Mouse (Mus musculus): Measurements from ENCODE around the gene Syce2.
"Not testable (repeated sequence)": the region's sequence is repeated elsewhere in the genome, so short reads cannot be mapped to it uniquely, and the experiment has no call there.

Syce2 gene

GRCm38 (mm10) chr8:84901752-84902151 is 29.8 kb downstream of the Syce2 start, which contains the start of gene Klf1:
Gene Klf1 (plus strand): TSS chr8:84901928.
- DNase-seq (ENCODE audit: low read depth, low spot score), result no peak

- DNase-seq (ENCODE audit: low read depth, low spot score), result no peak
These were observed 30.5 kb downstream of the Syce2 start for GRCm38 (mm10) chr8:84902367-84902919.

DNA sequence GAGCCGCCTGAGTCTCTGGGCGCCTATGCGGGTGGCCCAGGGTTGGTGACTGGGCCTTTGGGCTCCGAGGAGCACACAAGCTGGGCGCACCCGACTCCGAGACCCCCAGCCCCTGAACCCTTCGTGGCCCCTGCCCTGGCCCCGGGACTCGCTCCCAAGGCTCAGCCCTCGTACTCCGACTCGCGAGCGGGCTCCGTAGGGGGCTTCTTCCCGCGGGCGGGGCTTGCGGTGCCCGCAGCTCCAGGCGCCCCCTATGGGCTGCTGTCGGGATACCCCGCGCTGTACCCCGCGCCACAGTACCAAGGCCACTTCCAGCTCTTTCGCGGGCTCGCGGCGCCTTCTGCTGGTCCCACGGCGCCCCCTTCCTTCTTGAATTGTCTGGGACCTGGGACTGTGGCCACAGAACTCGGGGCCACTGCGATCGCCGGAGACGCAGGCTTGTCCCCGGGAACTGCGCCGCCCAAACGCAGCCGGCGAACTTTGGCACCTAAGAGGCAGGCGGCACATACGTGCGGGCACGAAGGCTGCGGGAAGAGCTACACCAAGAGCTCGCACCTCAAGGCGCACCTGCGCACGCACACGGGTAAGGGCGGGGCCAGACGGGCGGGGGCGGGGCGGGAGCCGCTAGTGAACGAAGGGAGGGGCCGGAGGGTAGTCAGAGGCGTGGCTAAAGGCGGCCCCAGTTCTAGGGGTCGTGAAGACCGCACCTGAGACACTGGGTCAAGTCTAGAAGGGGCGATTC is 31.2 kb downstream of the Syce2 start:
- peak; percentile 95 for DNase-seq (ENCODE audit: low read depth, low spot score)

DNA sequence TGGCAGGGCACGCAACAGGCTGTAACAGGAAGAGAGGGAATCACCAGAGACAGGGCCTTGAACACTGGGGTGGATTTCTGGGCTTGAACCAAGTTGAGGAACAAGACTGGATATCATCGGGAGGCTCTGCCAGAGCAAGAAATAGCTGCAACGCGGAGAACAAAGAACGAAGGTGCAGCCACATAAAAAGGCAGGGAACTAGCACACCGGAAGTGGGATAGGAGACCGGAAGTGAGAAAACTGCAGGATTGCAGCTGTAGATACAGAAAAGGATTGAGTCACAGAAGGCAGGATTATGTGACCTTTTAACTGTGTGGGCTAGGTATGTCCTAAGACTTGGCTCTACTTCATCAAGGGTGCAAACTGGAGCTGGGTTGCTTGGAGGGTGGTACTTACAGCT is 32.4 kb downstream of the Syce2 start:
- DNase-seq (ENCODE audit: low read depth, low spot score), result no peak

DNA sequence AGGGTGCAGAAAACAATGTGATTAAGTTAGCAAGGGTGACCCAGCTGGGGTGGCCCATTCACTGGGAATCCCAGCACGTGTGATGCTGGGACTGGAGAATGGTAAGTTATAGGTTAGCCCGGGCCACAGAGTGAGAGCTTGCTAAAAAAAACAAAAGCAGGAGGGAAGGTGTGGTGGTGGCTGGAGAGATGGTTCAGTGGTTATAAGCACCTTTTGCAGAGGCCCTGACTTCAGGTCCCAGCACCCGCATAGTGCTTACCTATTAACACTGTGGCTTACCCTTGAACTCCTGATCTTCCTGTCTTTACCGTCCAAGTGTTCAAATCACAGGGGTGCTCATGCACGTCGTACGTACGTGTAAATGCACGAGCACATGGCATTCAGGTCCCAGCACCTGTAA is 35.1 kb downstream of the Syce2 start:
- DNase-seq (ENCODE audit: low read depth, low spot score), result no peak

- DNase-seq (ENCODE audit: low read depth, low spot score), result no peak
These were observed 35.6 kb downstream of the Syce2 start for GRCm38 (mm10) chr8:84907493-84907892.

DNA sequence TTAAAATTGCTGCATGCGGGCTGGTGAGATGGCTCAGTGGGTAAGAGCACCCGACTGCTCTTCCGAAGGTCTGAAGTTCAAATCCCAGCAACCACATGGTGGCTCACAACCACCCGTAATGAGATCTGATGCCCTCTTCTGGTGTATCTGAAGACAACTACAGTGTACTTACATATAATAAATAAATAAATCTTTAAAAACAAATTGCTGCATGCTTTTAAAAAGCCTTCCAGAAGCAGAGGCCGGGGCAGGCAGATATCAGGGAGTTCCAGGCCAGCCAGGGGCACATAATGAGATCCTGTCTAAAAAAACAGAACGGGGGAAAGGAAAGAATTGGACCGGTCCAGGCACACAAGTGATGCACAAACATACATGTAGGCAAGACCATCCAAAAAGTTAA is 36.1 kb downstream of the Syce2 start:
- not testable (repeated sequence) for DNase-seq (ENCODE audit: low read depth, low spot score)

- peak; percentile 99 for DNase-seq (ENCODE audit: low read depth, low spot score)
These were observed 36.7 kb downstream of the Syce2 start, which contains the start of gene Dnase2a for GRCm38 (mm10) chr8:84908421-84909161. Gene Dnase2a (plus strand): TSS chr8:84908560.

GRCm38 (mm10) chr8:84909162-84909767 is 37.4 kb downstream of the Syce2 start:
- DNase-seq (ENCODE audit: low read depth, low spot score), result no peak

DNA sequence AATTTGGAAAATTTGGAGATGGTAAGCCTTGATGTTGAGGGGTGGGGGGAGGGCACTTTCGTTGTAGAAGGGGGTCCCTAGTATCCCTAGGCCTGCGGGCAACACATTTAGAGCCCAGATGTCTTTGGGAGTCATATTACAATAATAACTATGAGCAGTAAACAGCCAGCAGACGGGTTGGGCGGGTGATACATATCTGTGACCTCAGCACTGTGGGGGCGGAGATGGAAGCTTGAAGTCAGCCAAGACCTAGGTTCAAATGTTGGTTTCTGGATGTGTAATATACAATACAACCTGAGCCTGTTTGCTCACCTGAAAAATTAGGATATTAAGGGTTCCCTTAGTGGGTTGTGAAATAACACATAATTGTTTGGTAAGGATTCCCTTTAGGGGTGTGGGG is 38.0 kb downstream of the Syce2 start:
- no peak for DNase-seq (ENCODE audit: low read depth, low spot score)

DNA sequence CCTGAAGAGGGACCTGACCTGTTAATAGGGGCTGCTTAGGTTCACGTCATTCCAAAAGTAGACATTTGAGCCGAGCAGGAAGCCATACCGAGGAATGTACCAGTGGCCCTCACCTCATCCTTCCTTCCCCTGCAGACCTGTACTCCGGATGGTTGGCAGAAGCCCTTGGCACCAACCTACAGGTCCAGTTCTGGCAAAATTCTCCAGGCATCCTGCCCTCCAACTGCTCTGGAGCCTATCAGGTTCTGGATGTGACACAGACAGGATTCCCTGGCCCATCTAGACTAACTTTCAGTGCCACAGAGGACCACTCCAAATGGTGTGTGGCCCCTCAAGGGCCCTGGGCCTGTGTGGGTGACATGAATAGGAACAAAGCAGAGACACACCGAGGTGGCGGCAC is 38.6 kb downstream of the Syce2 start:
- DNase-seq (ENCODE audit: low read depth, low spot score), result no peak

GRCm38 (mm10) chr8:84911854-84912253 is 39.9 kb downstream of the Syce2 start:
- no peak for DNase-seq (ENCODE audit: low read depth, low spot score)

- DNase-seq (ENCODE audit: low read depth, low spot score), result no peak
These were observed 40.5 kb downstream of the Syce2 start for GRCm38 (mm10) chr8:84912391-84912790.

GRCm38 (mm10) chr8:84912895-84913501 is 41.1 kb downstream of the Syce2 start:
- peak; percentile 96 for DNase-seq (ENCODE audit: low read depth, low spot score)

DNA sequence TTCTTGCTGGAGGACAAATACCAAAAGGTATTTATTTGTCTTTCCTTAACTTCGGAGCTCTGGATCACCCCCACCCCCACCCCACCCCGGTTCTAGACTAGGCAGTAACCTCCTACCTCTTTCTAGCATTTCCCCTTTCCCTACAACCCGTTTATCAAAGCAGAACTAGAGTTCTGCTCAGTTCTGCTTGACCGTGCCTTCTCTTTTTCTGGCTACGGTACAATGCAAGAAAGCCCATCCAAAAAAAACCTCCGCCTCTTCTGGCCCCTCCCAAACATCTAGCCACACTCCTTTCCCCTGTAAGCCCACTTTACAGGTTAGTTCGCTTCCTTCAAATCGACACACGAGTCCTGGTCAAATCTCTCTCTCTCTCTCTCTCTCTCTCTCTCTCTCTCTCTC is 41.6 kb downstream of the Syce2 start:
- peak; percentile 60 for DNase-seq (ENCODE audit: low read depth, low spot score)

GRCm38 (mm10) chr8:84913960-84914359 is 42.0 kb downstream of the Syce2 start:
- DNase-seq (ENCODE audit: low read depth, low spot score), result peak; percentile 95

- DNase-seq (ENCODE audit: low read depth, low spot score), result peak; percentile 99
These were observed 43.4 kb downstream of the Syce2 start for GRCm38 (mm10) chr8:84915269-84915668.

DNA sequence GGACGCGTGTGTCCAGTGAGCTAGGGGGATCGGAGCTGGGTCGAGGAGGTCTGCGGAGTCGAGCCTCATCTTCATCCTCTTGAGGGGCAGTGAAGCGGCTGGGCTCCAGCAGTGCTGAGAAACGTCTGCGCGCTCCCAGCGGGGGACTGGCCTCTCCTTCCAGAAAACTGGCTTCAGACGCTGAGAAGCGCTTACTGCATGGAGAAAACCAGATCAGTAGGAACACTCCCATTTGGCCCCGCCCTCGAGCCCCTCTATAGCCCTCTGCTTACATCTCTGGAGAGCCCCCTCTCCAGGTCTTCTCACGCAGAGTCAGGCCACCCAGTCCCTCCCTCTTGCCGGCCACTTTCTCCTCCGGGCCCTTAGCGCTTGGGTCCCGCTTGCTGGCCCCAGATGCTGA is 45.9 kb downstream of the Syce2 start:
- peak; percentile 67 for DNase-seq (ENCODE audit: low read depth, low spot score)

GRCm38 (mm10) chr8:84918646-84919045 is 46.7 kb downstream of the Syce2 start:
- DNase-seq (ENCODE audit: low read depth, low spot score), result peak; percentile 66

- DNase-seq (ENCODE audit: low read depth, low spot score), result no peak
These were observed 49.7 kb downstream of the Syce2 start for GRCm38 (mm10) chr8:84921596-84921995.

- DNase-seq (ENCODE audit: low read depth, low spot score), result no peak
These were observed 53.6 kb downstream of the Syce2 start for GRCm38 (mm10) chr8:84925557-84925956.

- DNase-seq (ENCODE audit: low read depth, low spot score), result no peak
These were observed 55.6 kb downstream of the Syce2 start for GRCm38 (mm10) chr8:84927513-84927912.

Measured in ZHBTc4 (cell line).